Mouse (Mus musculus): ENCODE measurements around the gene Ufd1. TPM values are rescaled to one million over a fixed set of nuclear protein-coding genes. Genes with fewer than 3 reads are reported as not detected.

Gene Ufd1
- polyA plus RNA-seq, 1 experiment from 2014 or later, result 41.0 TPM

DNA sequence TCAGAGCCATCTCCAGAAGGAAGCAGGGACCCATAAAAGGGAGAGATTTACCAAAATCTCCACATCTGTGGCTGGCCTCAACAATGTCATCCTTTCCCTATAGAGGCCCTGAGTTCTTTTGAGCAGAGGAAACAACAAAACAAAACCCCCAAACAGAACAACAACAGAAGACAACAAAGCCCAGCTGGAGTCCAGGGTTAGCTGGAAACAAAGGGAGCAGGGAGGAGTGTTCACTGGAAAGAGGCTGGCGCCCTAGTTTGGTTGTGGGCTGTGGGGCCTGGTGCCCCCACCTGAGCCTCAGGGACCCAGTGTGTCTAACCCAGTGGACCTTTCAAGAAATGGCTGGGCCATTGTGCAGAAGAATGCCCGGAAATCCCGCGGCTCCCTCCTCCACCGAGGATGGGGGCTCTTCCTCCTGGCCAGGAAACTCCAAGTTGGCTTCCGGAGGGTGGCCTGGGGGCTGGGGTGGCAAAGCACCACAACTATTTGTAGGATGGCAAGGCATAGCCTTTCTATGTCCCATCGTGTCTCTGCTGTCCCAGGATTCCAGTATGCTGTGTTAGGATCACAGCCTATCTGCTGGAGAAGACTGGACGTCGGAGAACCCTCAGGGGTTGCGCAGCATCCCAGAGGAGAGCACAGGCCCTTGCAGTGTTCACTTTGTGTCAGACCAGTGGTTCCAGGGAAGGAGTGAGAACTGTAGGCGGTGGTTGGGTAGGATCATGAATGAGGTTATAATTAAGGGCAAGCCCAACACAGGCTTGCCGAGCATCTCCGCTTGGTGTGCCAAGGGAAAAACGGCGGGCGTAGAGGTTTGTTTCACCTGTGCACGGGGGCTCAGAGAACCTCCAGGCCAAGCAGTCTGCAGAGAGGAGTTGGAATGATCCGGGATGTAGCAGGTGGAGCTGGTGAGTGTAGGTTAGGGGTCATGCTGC lies 35.7 kb upstream of the Ufd1 start:
- peaks cover 35% of the 10 kb centered on the region for H3K27me3 ChIP-seq (ENCODE audit: insufficient read depth, low read length)

DNA sequence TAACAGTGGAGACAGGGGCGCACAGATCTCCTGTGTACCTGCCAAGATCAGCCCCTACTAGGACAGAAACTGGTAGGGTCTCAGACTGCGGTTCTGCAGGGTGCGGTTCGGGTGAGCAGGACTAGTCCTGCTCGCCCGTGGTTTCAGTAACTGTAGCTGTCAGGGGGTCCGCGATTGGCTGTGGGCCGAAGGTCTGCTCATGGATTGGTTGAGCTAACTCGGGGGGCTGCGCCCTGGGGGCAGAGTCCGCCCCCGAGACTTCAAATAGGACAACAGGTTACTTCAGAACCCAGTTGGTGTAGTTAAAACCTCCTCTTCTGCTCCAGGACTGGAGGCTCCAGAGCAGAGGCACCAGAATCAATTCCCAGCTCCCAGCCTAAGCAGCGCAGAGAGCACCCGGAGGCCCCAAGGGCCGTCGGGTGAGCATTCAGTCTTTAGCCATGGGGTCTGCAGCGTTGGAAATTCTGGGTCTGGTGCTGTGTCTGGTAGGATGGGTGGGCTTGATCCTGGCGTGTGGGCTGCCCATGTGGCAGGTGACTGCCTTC lies 35.0 kb upstream of the Ufd1 start, which contains the start of gene Cldn5:
Gene Cldn5, plus strand, starts transcription at position 292 of the 545 bp plus-strand sequence.
- H3K9me3 ChIP-seq (ENCODE audit: low read length), result no peaks in the 10 kb centered on the region
- WGBS (ENCODE audit: insufficient replicate concordance), result 7% methylated on average over 19 of the region's 19 CpGs
- 0 out of 2 replicates have a peak, but pooled peaks cover under 1% of the 10 kb centered on the region for H3K36me3 ChIP-seq (replicated peaks; ENCODE audit: insufficient read depth, low read length)
- DNase-seq (no peak), ATAC-seq (peak; percentile 62)
- H3K27ac ChIP-seq (ENCODE audit: low read depth), result peak within 1 kb of the TSS; percentile 49
- H3K4me1 ChIP-seq (ENCODE audit: insufficient read depth), result peaks cover 6% of the 10 kb centered on the region; the same call in 1 of the 2 replicates
- TF ChIP-seq CTCF (IDR thresholded peaks at IDR 0.05; ENCODE audit: low read depth) (no peak), EP300 (IDR thresholded peaks at IDR 0.05; ENCODE audit: low read depth) (no peak)
- H3K9ac ChIP-seq (replicated peaks), result peak within 1 kb of the TSS; percentile 44
- peaks cover 35% of the 10 kb centered on the region for H3K27me3 ChIP-seq (ENCODE audit: insufficient read depth, low read length)
- peak within 1 kb of the TSS; percentile 57 for H3K4me2 ChIP-seq (ENCODE audit: low read depth, low read length)
- peak within 1 kb of the TSS; percentile 43 for H3K4me3 ChIP-seq (ENCODE audit: low read depth, low read length)

More for the DNA sequence above, 35.7 kb upstream of the Ufd1 start:
- Histone ChIP-seq H3K9me3 (ENCODE audit: low read length) (no peaks in the 10 kb centered on the region), H3K36me3 (replicated peaks; ENCODE audit: insufficient read depth, low read length) (no peaks in the 10 kb centered on the region), H3K4me1 (ENCODE audit: insufficient read depth) (peaks cover 6% of the 10 kb centered on the region; the same call in 1 of the 2 replicates), H3K9ac (replicated peaks) (no peak overlapping the region), H3K4me3 (ENCODE audit: low read depth, low read length) (no peak overlapping the region), H3K4me2 (ENCODE audit: low read depth, low read length) (0 out of 2 replicates have a peak overlapping the region, but pooled peaks have one; percentile 57), H3K27ac (ENCODE audit: low read depth) (peak overlapping the region; percentile 49)
- TF ChIP-seq CTCF (IDR thresholded peaks at IDR 0.05; ENCODE audit: low read depth) (no peak), EP300 (IDR thresholded peaks at IDR 0.05; ENCODE audit: low read depth) (no peak; the same call in 1 of the 2 replicates)
- ATAC-seq, result no peak
- no peak for DNase-seq
- 38% methylated on average over 18 of the region's 18 CpGs for WGBS (ENCODE audit: insufficient replicate concordance)

DNA sequence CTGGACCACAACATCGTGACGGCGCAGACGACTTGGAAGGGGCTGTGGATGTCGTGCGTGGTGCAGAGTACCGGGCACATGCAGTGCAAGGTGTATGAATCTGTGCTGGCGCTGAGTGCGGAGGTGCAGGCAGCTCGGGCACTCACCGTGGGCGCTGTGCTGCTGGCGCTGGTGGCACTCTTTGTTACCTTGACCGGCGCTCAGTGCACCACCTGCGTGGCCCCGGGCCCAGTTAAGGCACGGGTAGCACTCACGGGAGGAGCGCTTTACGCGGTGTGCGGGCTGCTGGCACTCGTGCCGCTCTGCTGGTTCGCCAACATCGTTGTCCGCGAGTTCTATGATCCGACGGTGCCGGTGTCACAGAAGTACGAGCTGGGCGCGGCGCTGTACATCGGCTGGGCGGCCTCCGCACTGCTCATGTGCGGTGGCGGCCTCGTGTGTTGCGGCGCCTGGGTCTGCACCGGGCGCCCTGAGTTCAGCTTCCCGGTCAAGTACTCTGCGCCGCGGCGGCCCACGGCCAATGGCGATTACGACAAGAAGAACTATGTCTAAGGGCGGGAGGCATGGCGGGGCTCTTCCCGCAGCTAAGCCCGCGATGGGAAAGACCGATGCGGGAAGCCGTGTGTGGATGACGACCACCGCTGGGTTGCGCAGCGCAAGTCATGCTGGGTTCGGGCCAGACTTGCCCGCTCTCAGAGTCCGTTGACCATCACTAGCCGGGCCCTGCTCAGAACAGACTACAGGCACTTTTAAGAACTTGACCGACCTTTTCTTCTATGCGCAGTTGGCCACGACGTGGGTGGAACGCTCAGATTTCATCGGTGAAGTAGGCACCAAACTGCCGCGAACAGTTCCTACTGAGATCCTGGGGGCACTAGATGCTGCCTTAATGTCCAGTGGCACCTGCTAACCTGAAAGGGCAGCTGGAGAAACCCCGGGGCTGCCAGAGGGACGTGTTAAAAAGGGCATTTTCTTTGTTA lies 34.2 kb upstream of the Ufd1 start:
- H3K27ac ChIP-seq (ENCODE audit: low read depth), result no peak overlapping the region; the same call in 1 of the 2 replicates
- H3K9me3 ChIP-seq (ENCODE audit: low read length), result no peaks in the 10 kb centered on the region
- peaks cover 6% of the 10 kb centered on the region; the same call in 1 of the 2 replicates for H3K4me1 ChIP-seq (ENCODE audit: insufficient read depth)
- peak overlapping the region; percentile 44 for H3K9ac ChIP-seq (replicated peaks)
- H3K36me3 ChIP-seq (replicated peaks; ENCODE audit: insufficient read depth, low read length), result peaks cover 6% of the 10 kb centered on the region; the same call in 1 of the 2 replicates
- DNase-seq (no peak), ATAC-seq (peak; percentile 22; the same call in 1 of the 2 replicates)
- peak overlapping the region; percentile 43 for H3K4me3 ChIP-seq (ENCODE audit: low read depth, low read length)
- 3% methylated on average over 79 of the region's 80 CpGs for WGBS (ENCODE audit: insufficient replicate concordance)
- H3K27me3 ChIP-seq (ENCODE audit: insufficient read depth, low read length), result peaks cover 35% of the 10 kb centered on the region
- H3K4me2 ChIP-seq (ENCODE audit: low read depth, low read length), result peak overlapping the region; percentile 57
- TF ChIP-seq CTCF (IDR thresholded peaks at IDR 0.05; ENCODE audit: low read depth) (0 out of 2 replicates have a peak, but pooled peaks have one; percentile 1), EP300 (IDR thresholded peaks at IDR 0.05; ENCODE audit: low read depth) (no peak)

DNA sequence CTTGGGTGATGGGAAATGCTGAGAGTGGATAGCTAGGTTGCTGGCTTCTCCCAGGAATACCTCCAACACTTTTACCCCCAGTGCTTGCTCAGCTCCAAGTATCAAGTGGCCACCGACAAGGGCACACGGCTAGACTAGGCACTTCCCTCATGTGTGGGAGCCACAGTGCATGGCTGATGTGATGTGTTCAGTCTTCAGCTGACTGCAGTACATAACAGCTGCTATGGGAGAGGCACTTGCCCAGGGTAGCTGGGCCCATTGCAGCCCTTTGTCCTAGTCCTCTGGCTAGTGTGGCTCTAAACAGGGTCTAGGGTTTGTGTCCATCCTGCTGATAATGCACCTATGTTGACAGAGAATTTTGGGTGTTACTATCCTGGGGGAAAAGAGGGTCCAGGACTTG lies 33.1 kb upstream of the Ufd1 start:
- H3K36me3 ChIP-seq (replicated peaks; ENCODE audit: insufficient read depth, low read length), result peaks cover 10% of the 10 kb centered on the region; the same call in 1 of the 2 replicates
- peaks cover 35% of the 10 kb centered on the region for H3K27me3 ChIP-seq (ENCODE audit: insufficient read depth, low read length)
- peaks cover 6% of the 10 kb centered on the region; the same call in 1 of the 2 replicates for H3K4me1 ChIP-seq (ENCODE audit: insufficient read depth)
- H3K9me3 ChIP-seq (ENCODE audit: low read length), result no peaks in the 10 kb centered on the region
- TF ChIP-seq CTCF (IDR thresholded peaks at IDR 0.05; ENCODE audit: low read depth) (no peak), EP300 (IDR thresholded peaks at IDR 0.05; ENCODE audit: low read depth) (no peak)
- DNase-seq, result no peak
- no peak overlapping the region for H3K27ac ChIP-seq (ENCODE audit: low read depth)
- H3K4me3 ChIP-seq (ENCODE audit: low read depth, low read length), result peak overlapping the region; percentile 43
- H3K4me2 ChIP-seq (ENCODE audit: low read depth, low read length), result peak overlapping the region; percentile 29
- no peak for ATAC-seq
- no peak overlapping the region for H3K9ac ChIP-seq (replicated peaks)
- WGBS (ENCODE audit: insufficient replicate concordance), result 48% methylated on average over 2 of the region's 2 CpGs

DNA sequence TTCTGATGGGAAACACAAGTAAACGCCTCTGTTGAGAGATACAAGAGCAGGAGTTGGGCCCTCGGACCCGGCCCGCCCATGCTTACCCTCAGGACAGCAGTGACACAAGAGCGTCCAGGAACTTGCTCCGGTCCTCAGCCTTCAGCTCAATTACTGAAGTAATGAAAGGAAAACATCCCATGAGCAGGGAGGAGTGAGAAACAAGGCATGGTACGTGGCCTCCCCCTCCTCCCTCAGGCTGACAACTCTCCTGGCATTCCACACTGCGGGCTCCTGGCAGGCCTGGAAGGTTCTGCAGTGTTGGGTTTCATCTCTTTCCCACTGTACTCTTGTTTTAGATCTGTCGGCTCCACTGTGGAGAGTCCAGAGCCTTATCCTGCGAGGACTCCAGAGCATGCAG lies 29.8 kb upstream of the Ufd1 start:
- Histone ChIP-seq H3K4me1 (ENCODE audit: insufficient read depth) (peaks cover 5% of the 10 kb centered on the region; the same call in 1 of the 2 replicates), H3K36me3 (replicated peaks; ENCODE audit: insufficient read depth, low read length) (peaks cover 41% of the 10 kb centered on the region), H3K4me2 (ENCODE audit: low read depth, low read length) (no peak overlapping the region), H3K27me3 (ENCODE audit: insufficient read depth, low read length) (peaks cover 22% of the 10 kb centered on the region), H3K9ac (replicated peaks) (no peak overlapping the region), H3K4me3 (ENCODE audit: low read depth, low read length) (no peak overlapping the region), H3K27ac (ENCODE audit: low read depth) (no peak overlapping the region), H3K9me3 (ENCODE audit: low read length) (no peaks in the 10 kb centered on the region)
- no peak for ATAC-seq
- 91% methylated on average over 10 of the region's 10 CpGs for WGBS (ENCODE audit: insufficient replicate concordance)
- no peak for DNase-seq
- TF ChIP-seq CTCF (IDR thresholded peaks at IDR 0.05; ENCODE audit: low read depth) (no peak), EP300 (IDR thresholded peaks at IDR 0.05; ENCODE audit: low read depth) (no peak)
